Mouse (Mus musculus) kidney, adult 2 months (tissue): Measurements from ENCODE around the gene Peli2. TPM values are rescaled to one million over a fixed set of nuclear protein-coding genes. Genes with fewer than 3 reads are reported as not detected.

ENCODE experiments used
- DNase-seq: peaks from one replicate; pipeline ENCODE4 v3.0.0; 2021
- H3K27ac ChIP-seq: fragments of 200-500 bp; 2 replicates; pipeline ENCODE4 v1.5.1; 2012; ENCODE audit warnings: low read depth, low read length, control low read depth, inconsistent platforms; ENCODE audit not compliant: insufficient read depth
- H3K27me3 ChIP-seq: fragments of 200-500 bp; replicated peaks from 2 replicates; pipeline ENCODE4 v1.6.1; 2012; ENCODE audit warnings: mild to moderate bottlenecking, moderate library complexity, low read length, inconsistent platforms; ENCODE audit not compliant: control insufficient read depth, insufficient read depth
- H3K36me3 ChIP-seq: fragments of 200-500 bp; 2 replicates; pipeline ENCODE4 v1.6.1; 2012; ENCODE audit warnings: mild to moderate bottlenecking, moderate library complexity, low read length, inconsistent platforms; ENCODE audit not compliant: control insufficient read depth, insufficient read depth
- H3K4me1 ChIP-seq: fragments of 200-500 bp; 2 replicates; pipeline ENCODE4 v1.6.1; 2011; ENCODE audit warnings: low read length; ENCODE audit not compliant: control insufficient read depth, insufficient read depth
- H3K4me3 ChIP-seq: fragments of 200-500 bp; 2 replicates; pipeline ENCODE4 v1.5.1; 2011; ENCODE audit warnings: mild to moderate bottlenecking, low read depth, low read length, control low read depth; ENCODE audit not compliant: insufficient read depth
- CTCF ChIP-seq: fragments of 200-500 bp; conservative IDR thresholded peaks from 2 replicates; pipeline ENCODE4 v1.5.1; 2011; ENCODE audit warnings: low read depth, mild to moderate bottlenecking, control low read depth, low read length, moderate library complexity, mixed read lengths; ENCODE audit not compliant: insufficient read depth, insufficient read length
- POLR2A ChIP-seq: fragments of 200-500 bp; IDR thresholded peaks from one replicate; pipeline ENCODE4 v1.6.1; 2011; ENCODE audit warnings: low read depth, low read length, control low read depth
- WGBS: fragments of 180-500 bp; shearing (Covaris S2); methylation state at CpG from one replicate; pipeline ENCODE4 v1.1.7; 2018; 5-methylcytosine and 5-hydroxymethylcytosine counted together
- polyA plus RNA-seq: library from polyadenylated mRNA; depleted of rRNA; stranded (reverse); fragments of >200 nt; gene quantifications from 2 replicates; pipeline ENCODE4 v1.2.3, GENCODE M21; 2012

The Peli2 gene
- polyA plus RNA-seq, 1 experiment = 31.7 TPM

DNA sequence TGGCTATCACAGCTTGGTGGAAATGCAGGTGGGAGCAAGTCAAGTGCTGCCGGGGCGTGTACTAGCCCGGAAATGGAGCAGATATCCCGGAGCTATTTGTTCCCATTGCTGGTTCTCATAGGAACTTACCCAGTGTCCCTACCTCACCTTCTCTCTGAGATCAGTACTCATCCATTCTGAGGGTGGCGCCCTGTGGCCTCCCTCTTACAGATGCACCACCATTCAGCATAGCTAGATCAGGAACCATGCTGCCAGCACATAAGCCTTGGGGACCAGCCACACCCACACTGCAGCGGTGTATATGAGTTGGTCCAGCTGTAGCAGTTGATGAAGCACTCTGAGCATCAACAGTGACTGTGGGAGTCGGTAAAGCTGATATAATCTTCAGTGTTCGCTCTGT lies 52.3 kb downstream of the Peli2 start:
- Histone ChIP-seq H3K4me1 (peaks cover 2% of the 10 kb centered on the region; the same call in 1 of the 2 replicates), H3K27me3 (no peaks in the 10 kb centered on the region), H3K36me3 (no peaks in the 10 kb centered on the region), H3K27ac (no peak overlapping the region), H3K4me3 (no peak overlapping the region)
- DNase-seq = no peak
- WGBS = 87% methylated on average over 8 of the region's 8 CpGs
- TF ChIP-seq CTCF (no peak), POLR2A (no peak)

GRCm38 (mm10) chr14:48173840-48174239 lies 53.2 kb downstream of the Peli2 start:
- Histone ChIP-seq H3K27me3 (no peaks in the 10 kb centered on the region), H3K4me1 (peaks cover 2% of the 10 kb centered on the region; the same call in 1 of the 2 replicates), H3K27ac (no peak overlapping the region), H3K4me3 (no peak overlapping the region), H3K36me3 (no peaks in the 10 kb centered on the region)
- 68% methylated on average over 9 of the region's 9 CpGs for WGBS
- DNase-seq = no peak
- TF ChIP-seq POLR2A (no peak), CTCF (no peak)

GRCm38 (mm10) chr14:48174356-48174755 lies 53.7 kb downstream of the Peli2 start:
- no peak for DNase-seq
- TF ChIP-seq CTCF (no peak), POLR2A (no peak)
- Histone ChIP-seq H3K36me3 (no peaks in the 10 kb centered on the region), H3K4me3 (no peak overlapping the region), H3K4me1 (peaks cover 2% of the 10 kb centered on the region; the same call in 1 of the 2 replicates), H3K27me3 (no peaks in the 10 kb centered on the region), H3K27ac (no peak overlapping the region)
- WGBS = 74% methylated on average over 4 of the region's 4 CpGs

GRCm38 (mm10) chr14:48175115-48175514 lies 54.5 kb downstream of the Peli2 start:
- Histone ChIP-seq H3K27ac (no peak overlapping the region), H3K4me3 (no peak overlapping the region), H3K4me1 (peaks cover 2% of the 10 kb centered on the region; the same call in 1 of the 2 replicates), H3K36me3 (no peaks in the 10 kb centered on the region), H3K27me3 (no peaks in the 10 kb centered on the region)
- TF ChIP-seq CTCF = no peak
- no peak for TF ChIP-seq POLR2A
- DNase-seq = no peak
- 95% methylated on average over 8 of the region's 8 CpGs for WGBS

DNA sequence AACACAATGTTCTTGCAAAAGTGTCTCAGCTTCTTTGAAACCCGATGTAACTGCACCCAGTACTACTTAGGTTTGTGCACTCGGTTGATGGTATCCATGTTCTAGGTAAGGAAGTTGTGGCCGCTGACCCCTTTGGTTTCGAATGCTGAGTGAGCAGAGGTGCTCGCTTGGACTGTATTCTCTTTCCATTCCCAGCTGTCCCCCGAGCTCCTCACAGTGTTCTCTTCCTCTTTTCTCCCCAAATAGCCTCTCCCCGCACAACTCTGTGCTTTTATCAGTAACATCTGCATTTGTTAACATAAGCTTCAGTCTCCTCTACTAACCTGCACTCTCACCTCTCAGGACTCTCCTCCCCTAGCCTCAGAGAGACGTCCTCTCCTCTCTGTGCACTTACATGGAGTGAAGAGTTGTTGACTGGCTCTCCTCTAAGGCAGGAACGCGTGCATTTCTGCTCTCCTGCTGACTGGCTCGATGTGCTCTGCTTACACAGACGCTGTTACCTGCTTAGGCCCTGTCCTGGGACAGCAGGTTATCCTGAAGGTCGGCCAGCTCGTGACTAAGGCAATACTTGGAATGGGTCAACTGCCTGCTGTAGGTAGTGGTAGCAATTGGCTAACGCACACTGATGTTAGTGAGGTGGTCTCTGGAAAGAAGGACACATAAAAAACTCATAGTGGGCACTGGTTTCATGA lies 57.8 kb downstream of the Peli2 start:
- Histone ChIP-seq H3K27me3 (no peaks in the 10 kb centered on the region), H3K4me3 (no peak overlapping the region), H3K4me1 (no peaks in the 10 kb centered on the region), H3K27ac (no peak overlapping the region), H3K36me3 (no peaks in the 10 kb centered on the region; the same call in 1 of the 2 replicates)
- TF ChIP-seq POLR2A (no peak), CTCF (no peak)
- WGBS = 85% methylated on average over 15 of the region's 15 CpGs
- no peak for DNase-seq

- H3K4me1 ChIP-seq = no peaks in the 10 kb centered on the region
- no peaks in the 10 kb centered on the region for H3K27me3 ChIP-seq
- no peak for TF ChIP-seq POLR2A
- no peak for TF ChIP-seq CTCF
- no peaks in the 10 kb centered on the region; the same call in 1 of the 2 replicates for H3K36me3 ChIP-seq
- H3K4me3 ChIP-seq = no peak overlapping the region
- H3K27ac ChIP-seq = no peak overlapping the region
- 61% methylated on average over 8 of the region's 8 CpGs for WGBS
- no peak for DNase-seq
These were observed 58.4 kb downstream of the Peli2 start for GRCm38 (mm10) chr14:48179021-48179420.

- TF ChIP-seq POLR2A = no peak
- TF ChIP-seq CTCF = no peak
- Histone ChIP-seq H3K27ac (no peak overlapping the region), H3K27me3 (no peaks in the 10 kb centered on the region), H3K4me1 (peaks cover 2% of the 10 kb centered on the region; the same call in 1 of the 2 replicates), H3K4me3 (no peak overlapping the region), H3K36me3 (no peaks in the 10 kb centered on the region; the same call in 1 of the 2 replicates)
- 76% methylated on average over 6 of the region's 6 CpGs for WGBS
- no peak for DNase-seq
These were observed 65.7 kb downstream of the Peli2 start for GRCm38 (mm10) chr14:48186302-48186701.

- DNase-seq = no peak
- WGBS = 79% methylated on average over 9 of the region's 9 CpGs
- Histone ChIP-seq H3K27ac (no peak overlapping the region), H3K4me3 (no peak overlapping the region), H3K4me1 (peaks cover 2% of the 10 kb centered on the region; the same call in 1 of the 2 replicates), H3K36me3 (no peaks in the 10 kb centered on the region; the same call in 1 of the 2 replicates), H3K27me3 (no peaks in the 10 kb centered on the region)
- TF ChIP-seq POLR2A (no peak), CTCF (no peak)
These were observed 66.5 kb downstream of the Peli2 start for GRCm38 (mm10) chr14:48187100-48187499.
